Mouse (Mus musculus) adrenal gland, adult 2 months (tissue): ENCODE measurements at regions not wholly inside any gene's neighbourhood (a gene's known extent, or its start where the extent isn't known, plus 50 kb on each side); places are given as distances from the start of the nearest gene placed in this dataset.
"Not testable (repeated sequence)": the region's sequence is repeated elsewhere in the genome, so short reads cannot be mapped to it uniquely, and the experiment has no call there.

ENCODE experiments used
- DNase-seq: peaks from one replicate; pipeline ENCODE4 v3.0.0; 2021

DNA sequence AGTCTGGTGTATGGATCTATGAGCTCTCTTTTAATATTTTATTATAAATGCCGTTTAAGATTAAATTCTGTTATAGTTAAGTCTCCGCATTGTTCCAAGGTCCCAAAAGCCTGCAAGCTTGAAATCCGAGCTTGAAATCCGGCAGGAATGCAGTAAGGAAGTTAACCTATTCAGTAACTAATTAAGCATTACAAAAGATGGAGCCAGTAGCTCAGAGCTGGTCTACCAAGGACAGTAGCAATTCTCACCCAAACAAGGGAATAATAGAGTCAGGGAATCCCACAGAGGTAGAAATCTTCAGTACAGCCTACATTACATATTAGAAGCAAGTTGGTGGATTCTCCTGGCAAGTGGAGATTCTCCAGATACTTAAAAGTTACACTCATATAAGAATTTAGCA is 325.0 kb downstream of the Phf3 start:
- not testable (repeated sequence) for DNase-seq

DNA sequence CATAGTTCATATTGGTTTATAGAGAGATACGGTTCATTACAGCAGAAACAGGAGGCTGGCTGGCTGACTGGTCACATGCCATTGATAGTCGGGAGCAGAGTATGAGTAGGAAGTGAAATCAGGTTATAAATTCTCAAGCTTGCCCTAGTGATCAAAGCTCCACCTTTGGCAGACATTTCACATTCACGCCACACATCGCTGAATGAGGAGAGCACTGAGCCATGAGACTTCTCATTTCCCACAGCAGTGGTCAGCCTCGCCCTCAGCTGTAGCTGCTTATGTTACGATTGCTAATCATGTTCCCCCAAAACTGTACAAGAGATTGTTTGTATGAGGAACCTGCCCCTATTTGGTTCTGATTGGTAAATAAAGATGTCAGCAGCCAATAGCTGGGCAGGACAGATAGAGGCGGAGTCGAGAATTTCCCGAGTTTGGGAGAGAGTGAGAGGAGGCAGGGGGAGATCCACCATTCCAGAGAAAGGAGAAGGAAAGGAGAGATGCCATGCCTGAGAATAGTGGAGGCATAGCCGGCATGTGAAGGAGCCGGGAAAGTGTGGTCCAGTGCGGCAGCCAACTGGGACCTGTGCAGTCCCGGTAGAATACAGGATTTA is 333.5 kb downstream of the Phf3 start:
- DNase-seq: no peak

DNA sequence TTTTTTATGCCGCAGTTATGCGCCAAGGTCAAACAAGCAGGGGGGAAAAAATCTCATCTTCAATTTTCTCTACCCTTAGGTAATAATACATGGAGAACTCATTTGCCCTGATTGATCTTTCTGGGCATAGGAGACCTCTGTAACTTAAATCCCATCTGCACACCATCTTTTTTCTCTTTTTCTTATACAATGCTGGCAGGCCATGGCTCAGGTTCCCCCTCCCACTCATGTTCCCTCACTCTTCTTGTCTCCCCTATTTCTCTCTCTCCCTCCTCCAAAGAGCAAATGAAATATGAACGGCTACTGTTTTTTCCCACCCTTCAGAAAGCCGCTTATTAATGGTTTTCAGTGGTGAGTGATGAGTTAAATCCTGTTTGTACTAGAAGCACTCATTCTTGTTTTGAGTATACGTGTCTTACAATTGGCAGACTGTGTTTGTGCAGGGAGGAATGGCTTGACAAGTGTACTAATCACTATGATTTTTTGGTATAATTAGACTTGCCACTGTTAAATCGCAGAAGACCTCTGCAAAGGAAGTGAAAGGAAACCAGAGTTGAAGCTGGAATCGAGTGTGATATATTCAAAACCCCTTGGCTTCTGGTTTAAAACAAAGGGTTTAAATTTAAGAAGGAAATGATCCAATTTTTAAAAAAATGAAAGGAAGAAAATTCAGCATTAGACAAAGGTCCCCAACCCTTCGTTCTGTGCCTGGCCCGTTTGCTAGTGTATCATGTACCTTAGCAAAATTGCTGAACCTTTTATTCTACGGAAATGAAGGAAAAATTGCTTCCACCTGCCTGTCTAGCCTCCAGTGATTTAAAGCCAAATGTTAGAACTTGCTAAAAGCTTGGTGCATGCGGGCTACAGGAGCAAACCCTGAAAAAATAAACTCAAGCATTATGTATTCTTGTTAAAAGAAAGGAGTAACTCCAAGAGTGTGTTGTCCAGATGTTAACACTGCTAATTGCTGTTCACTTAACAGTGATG is 336.4 kb downstream of the Phf3 start:
- DNase-seq: no peak

DNA sequence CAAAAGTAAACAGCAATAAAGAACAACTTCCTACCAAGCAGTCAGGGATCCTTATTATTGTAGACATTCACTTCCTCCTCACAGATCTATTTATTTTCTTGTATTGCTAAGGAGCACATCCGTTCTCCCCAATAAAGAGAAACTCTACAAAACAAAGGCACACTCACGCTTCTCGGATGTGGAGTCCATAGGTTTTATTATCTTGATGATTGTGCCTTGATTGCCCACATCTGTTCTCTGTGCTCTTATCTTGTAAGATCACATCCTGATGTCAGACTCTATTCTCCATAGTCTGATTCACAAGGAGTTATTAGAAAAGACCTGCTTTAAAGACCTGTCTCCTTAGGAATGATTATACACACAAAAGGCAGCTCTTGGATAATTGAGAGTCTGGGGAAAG is 356.4 kb downstream of the Phf3 start:
- no peak for DNase-seq

DNA sequence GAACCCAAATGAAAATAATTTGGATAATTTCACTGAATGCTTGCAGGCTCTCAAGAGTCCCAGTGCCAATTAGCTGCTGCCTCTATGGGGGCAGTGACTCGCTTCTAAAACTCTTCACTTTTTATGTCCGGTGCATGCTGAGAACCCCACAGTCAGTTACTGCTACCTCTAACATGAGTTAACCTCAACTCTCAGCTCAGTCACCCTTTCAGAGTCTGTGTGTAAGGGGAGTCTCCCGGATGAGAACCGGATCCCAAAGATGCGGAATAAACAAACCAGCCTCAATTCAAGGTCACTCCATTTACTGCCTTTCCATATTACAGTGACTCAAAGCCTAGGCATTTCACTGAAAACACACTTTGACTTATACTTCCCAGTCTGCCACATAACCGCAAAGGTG is 357.9 kb downstream of the Phf3 start:
- no peak for DNase-seq

DNA sequence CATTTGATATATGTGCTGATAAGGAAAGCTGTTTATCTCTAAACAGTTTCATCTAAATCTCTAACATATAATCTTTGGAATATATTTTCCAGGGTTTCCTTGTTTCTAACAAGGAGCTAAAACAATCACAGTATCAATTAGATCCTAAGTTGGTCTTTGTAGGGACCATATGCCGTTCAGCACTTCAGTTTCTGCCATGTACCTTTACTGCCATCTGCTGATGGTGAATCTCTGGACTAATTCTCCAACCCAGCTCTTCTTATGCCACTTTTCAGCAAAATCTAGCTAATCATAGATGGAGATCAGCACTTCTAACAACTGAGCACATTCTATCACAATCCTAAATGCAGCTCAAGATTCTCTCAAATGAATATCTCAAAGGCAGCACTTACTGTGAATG is 370.5 kb downstream of the Phf3 start:
- DNase-seq: no peak

DNA sequence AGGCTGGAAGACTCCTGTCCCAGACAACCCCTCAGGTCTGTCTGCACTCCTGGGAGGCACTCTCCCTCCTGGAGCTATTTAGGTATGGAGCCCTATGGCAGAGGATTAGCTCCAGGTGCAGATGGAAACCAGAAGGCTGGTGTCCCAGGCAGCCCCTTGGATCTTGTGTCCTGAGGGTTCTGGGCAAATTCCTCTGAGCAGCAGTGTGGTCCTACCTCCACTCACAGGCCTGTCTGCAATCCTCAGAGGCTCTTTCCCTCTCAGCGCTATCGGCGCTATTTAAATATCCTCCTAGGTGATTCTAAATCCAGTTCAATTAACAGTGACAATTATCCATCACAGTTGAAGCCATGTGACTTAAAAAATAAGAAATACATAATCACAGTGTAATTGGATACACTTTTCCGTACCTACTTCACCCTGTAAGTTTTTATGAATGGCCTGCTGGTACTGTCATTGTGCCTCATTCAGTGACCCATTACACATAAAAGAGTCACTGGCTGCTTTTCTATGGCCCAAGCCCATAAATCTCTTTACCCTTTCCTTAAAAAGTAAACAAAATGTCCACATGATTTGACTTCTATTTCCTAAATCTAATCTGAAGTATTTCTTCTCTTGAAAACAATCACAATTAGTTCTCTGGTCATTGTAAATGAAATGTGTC is 413.3 kb downstream of the Phf3 start:
- no peak for DNase-seq

DNA sequence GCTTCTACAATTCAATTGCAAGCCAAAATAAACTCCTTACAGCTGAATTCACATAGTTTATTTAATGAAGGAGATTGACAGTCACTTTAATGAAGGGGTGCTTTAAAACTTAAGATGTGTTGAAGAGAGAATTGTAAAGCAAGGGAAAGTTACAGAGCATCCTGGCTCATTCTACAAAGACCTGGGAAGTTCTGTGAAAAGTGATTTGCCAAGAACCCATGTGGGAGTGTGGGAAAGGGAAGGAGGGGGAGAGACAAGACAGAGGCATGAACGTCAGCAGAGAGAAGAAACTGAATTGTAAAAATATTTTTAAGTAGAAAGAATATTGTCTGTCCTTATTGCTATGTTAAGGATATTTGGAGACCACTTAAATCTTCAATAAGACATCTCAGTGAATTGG is 435.8 kb downstream of the Phf3 start:
- DNase-seq: no peak

DNA sequence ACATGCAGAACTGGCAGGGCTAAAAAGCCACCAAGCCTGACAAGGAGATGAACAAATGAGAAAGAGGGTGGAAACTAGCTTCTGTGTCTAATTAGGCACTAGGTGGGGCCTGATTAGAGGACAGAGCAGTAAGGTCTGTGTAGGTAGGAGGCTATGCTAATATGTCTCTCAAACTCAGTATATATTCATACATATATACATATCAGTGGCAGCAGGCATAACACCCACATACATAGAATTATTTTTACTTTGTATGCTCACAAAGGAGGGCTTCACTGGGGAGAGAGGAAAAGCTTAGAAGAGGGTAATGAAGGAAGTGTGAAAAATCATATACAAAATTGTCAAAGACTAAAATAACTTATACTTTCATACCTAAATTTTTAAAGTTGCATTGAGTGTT is 457.1 kb downstream of the Phf3 start:
- DNase-seq: no peak

DNA sequence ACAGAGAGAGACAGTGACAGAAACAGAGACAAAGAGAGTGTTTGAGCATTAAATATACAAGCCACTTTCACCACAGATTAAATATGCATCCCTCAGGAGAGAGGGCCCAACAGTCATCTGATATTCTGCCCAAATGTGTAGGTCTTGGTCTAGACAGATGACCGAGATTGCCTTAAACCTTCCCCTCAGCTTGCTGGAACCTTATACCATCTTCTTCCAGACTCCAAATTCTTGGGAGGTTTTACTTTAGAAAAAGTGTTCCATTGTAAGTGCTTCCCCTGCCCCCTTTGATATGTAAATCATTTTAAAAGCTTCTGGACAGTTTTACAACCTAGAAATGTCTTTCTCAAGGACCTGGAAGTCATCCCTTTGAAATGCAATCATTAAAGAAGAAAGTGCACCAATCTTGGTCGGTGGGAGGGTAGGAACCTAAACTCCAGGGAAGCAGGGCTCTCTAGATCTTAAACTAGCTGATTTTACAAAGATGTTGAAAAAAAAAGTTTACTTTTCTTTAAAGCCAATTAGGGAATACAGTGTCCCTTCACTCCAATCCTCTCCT is 458.8 kb downstream of the Phf3 start:
- no peak for DNase-seq
